Mouse (Mus musculus) liver, adult 2 months (tissue): Measurements from ENCODE around the gene Rps19. TPM values are rescaled to one million over a fixed set of nuclear protein-coding genes. Genes with fewer than 3 reads are reported as not detected.
"Not testable (repeated sequence)": the region's sequence is repeated elsewhere in the genome, so short reads cannot be mapped to it uniquely, and the experiment has no call there.

ENCODE experiments used
- DNase-seq: peaks from one replicate; pipeline ENCODE4 v3.0.0-alpha.2; 2011; ENCODE audit warnings: low read depth, low spot score; ENCODE audit errors: extremely low read depth
- H3K27ac ChIP-seq: fragments of 200-500 bp; replicated peaks from 2 replicates; pipeline ENCODE4 v1.5.1; 2012; ENCODE audit warnings: low read depth, mild to moderate bottlenecking, control low read depth, inconsistent platforms, low read length; ENCODE audit not compliant: insufficient read depth
- H3K27me3 ChIP-seq: fragments of 200-500 bp; 2 replicates; pipeline ENCODE4 v1.6.1; 2012; ENCODE audit warnings: mild to moderate bottlenecking, moderate library complexity, low read length, inconsistent platforms; ENCODE audit not compliant: control insufficient read depth, insufficient read depth
- H3K36me3 ChIP-seq: fragments of 200-500 bp; 2 replicates; pipeline ENCODE4 v1.6.1; 2012; ENCODE audit warnings: low read length, inconsistent platforms; ENCODE audit not compliant: control insufficient read depth, insufficient read depth
- H3K4me1 ChIP-seq: fragments of 200-500 bp; 2 replicates; pipeline ENCODE4 v1.6.1; 2011; ENCODE audit warnings: low read length; ENCODE audit not compliant: control insufficient read depth, insufficient read depth
- H3K4me3 ChIP-seq: fragments of 200-500 bp; 2 replicates; pipeline ENCODE4 v1.5.1; 2011; ENCODE audit warnings: low read depth, mild to moderate bottlenecking, control low read depth, low read length, moderate library complexity; ENCODE audit not compliant: insufficient read depth
- H3K79me2 ChIP-seq: fragments of 200-500 bp; 2 replicates; pipeline ENCODE4 v1.6.1; 2012; ENCODE audit warnings: inconsistent platforms, mild to moderate bottlenecking, low read length, moderate library complexity; ENCODE audit not compliant: control insufficient read depth, insufficient read depth
- H3K9ac ChIP-seq: fragments of 200-500 bp; 2 replicates; pipeline ENCODE4 v1.6.1; 2012; ENCODE audit warnings: low read depth, mild to moderate bottlenecking, control low read depth, inconsistent platforms, low read length
- CTCF ChIP-seq: fragments of 200-500 bp; IDR thresholded peaks from 2 replicates; pipeline ENCODE4 v1.5.1; 2011; ENCODE audit warnings: low read depth, low read length, control low read depth
- POLR2A ChIP-seq: fragments of 200-500 bp; IDR thresholded peaks from 2 replicates; pipeline ENCODE4 v1.6.1; 2011; ENCODE audit warnings: low read length, control low read depth; ENCODE audit not compliant: insufficient read depth; ENCODE audit errors: extremely low read depth
- WGBS: fragments of 180-500 bp; shearing (Covaris S2); methylation state at CpG from one replicate; pipeline ENCODE4 v1.1.7; 2018; 5-methylcytosine and 5-hydroxymethylcytosine counted together
- polyA plus RNA-seq: library from polyadenylated mRNA; depleted of rRNA; stranded (reverse); fragments of >200 nt; gene quantifications from 2 replicates; pipeline ENCODE4 v1.2.3, GENCODE M21; 2012; rRNA removed
- total RNA-seq: library from RNA; depleted of rRNA; stranded (reverse); fragments of >200 nt; gene quantifications from 2 replicates; pipeline ENCODE4 v1.2.3, GENCODE M21; 2014; rRNA removed

Gene Rps19
- total RNA-seq (205 and 255 TPM in 2 replicates), polyA plus RNA-seq (191 and 262 TPM in 2 replicates)

GRCm38 (mm10) chr7:24883896-24884692 lies at the start of gene Rps19:
Gene Rps19 (plus strand): TSS chr7:24884371.
- Histone ChIP-seq H3K36me3 (peaks cover 23% of the 10 kb centered on the region; the same call in 1 of the 2 replicates), H3K9ac (peak within 1 kb of the TSS; percentile 91), H3K27ac (peak within 1 kb of the TSS; percentile 75), H3K27me3 (no peaks in the 10 kb centered on the region), H3K4me3 (peak within 1 kb of the TSS; percentile 72), H3K79me2 (peaks cover 9% of the 10 kb centered on the region; the same call in 1 of the 2 replicates), H3K4me1 (peaks cover 13% of the 10 kb centered on the region)
- DNase-seq = peak; percentile 99
- WGBS = 1% methylated on average over 57 of the region's 57 CpGs
- TF ChIP-seq CTCF = peak; percentile 76
- TF ChIP-seq POLR2A = peak; percentile 91

- not testable (repeated sequence) for H3K4me1 ChIP-seq, DNase-seq, H3K36me3 ChIP-seq, H3K4me3 ChIP-seq, H3K27me3 ChIP-seq, H3K9ac ChIP-seq, H3K27ac ChIP-seq, H3K79me2 ChIP-seq
- 72% methylated on average over 13 of the region's 13 CpGs for WGBS
Measured at GRCm38 (mm10) chr7:24838732-24839409, 45.3 kb upstream of the Rps19 start.

GRCm38 (mm10) chr7:24839410-24839808 lies 44.8 kb upstream of the Rps19 start:
- H3K27ac ChIP-seq = no peak overlapping the region
- H3K9ac ChIP-seq = no peak overlapping the region
- H3K4me3 ChIP-seq = no peak overlapping the region
- TF ChIP-seq POLR2A (no peak), CTCF (no peak)
- no peaks in the 10 kb centered on the region for H3K36me3 ChIP-seq
- 84% methylated on average over 8 of the region's 8 CpGs for WGBS
- DNase-seq = no peak
- peaks cover 7% of the 10 kb centered on the region; the same call in 1 of the 2 replicates for H3K4me1 ChIP-seq
- no peaks in the 10 kb centered on the region for H3K79me2 ChIP-seq
- no peaks in the 10 kb centered on the region for H3K27me3 ChIP-seq

DNA sequence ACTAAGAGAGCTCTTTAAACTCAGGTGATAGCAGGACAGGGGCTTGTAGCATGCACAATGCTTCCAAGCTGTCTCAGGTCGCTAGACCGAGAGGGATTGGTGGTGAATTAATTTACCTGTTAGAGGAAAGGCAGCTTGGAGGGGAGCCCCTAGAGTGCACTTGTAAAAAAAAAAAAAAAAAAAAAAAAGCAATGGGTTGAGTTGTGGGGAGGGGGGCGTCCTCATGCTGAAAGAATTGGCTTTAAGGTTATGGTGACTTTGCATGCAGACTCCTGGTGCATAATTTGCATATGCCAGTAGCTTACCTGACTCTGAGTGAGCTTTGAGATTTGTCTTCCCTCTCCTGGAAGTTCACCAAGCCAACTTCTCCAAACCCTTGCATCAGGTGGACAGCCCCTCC lies 43.8 kb upstream of the Rps19 start:
- no peak for DNase-seq
- H3K27me3 ChIP-seq = no peaks in the 10 kb centered on the region
- no peak overlapping the region for H3K9ac ChIP-seq
- H3K36me3 ChIP-seq = no peaks in the 10 kb centered on the region
- H3K4me1 ChIP-seq = peaks cover 12% of the 10 kb centered on the region; the same call in 1 of the 2 replicates
- no peak overlapping the region for H3K27ac ChIP-seq
- no peaks in the 10 kb centered on the region for H3K79me2 ChIP-seq
- no peak overlapping the region for H3K4me3 ChIP-seq
- 80% methylated on average over 3 of the region's 3 CpGs for WGBS
- TF ChIP-seq CTCF = no peak
- no peak for TF ChIP-seq POLR2A

- no peak for TF ChIP-seq CTCF
- no peak for TF ChIP-seq POLR2A
- Histone ChIP-seq H3K4me3 (no peak overlapping the region), H3K27ac (no peak overlapping the region), H3K79me2 (no peaks in the 10 kb centered on the region), H3K36me3 (no peaks in the 10 kb centered on the region), H3K9ac (no peak overlapping the region), H3K4me1 (peaks cover 12% of the 10 kb centered on the region; the same call in 1 of the 2 replicates), H3K27me3 (no peaks in the 10 kb centered on the region)
- WGBS = 76% methylated on average over 4 of the region's 4 CpGs
- peak; percentile 41 for DNase-seq
Measured at GRCm38 (mm10) chr7:24841009-24841408, 43.2 kb upstream of the Rps19 start.

- Histone ChIP-seq H3K79me2 (no peaks in the 10 kb centered on the region), H3K27me3 (no peaks in the 10 kb centered on the region), H3K9ac (no peak overlapping the region), H3K27ac (peak overlapping the region; percentile 50), H3K36me3 (no peaks in the 10 kb centered on the region), H3K4me3 (no peak overlapping the region), H3K4me1 (peaks cover 12% of the 10 kb centered on the region; the same call in 1 of the 2 replicates)
- TF ChIP-seq POLR2A (no peak), CTCF (peak; percentile 53)
- no peak for DNase-seq
- WGBS = 19% methylated on average over 5 of the region's 5 CpGs
Measured at GRCm38 (mm10) chr7:24844144-24844543, 40.0 kb upstream of the Rps19 start.
